Mouse (Mus musculus): ENCODE data around the gene Olfr1299. TPM values are rescaled to one million over a fixed set of nuclear protein-coding genes. Genes with fewer than 3 reads are reported as not detected.

The Olfr1299 gene
- not detected in 2 replicates for polyA plus RNA-seq (2011; ENCODE audit: insufficient read length, low read depth, missing spikeins)

- Histone ChIP-seq H3K4me3 (ENCODE audit: insufficient read depth, low read length) (no peak within 1 kb of the TSS), H3K27ac (ENCODE audit: insufficient read depth, low read length) (no peak within 1 kb of the TSS), H3K4me1 (ENCODE audit: control insufficient read depth, insufficient read depth, low read length) (no peaks in the 10 kb centered on the region)
- TF ChIP-seq POLR2A (IDR thresholded peaks at IDR 0.05; ENCODE audit: low read depth, low read length) (no peak), CTCF (IDR thresholded peaks at IDR 0.05; ENCODE audit: borderline replicate concordance, insufficient read depth, low read length) (no peak)
Observed at GRCm38 (mm10) chr2:111661119-111661518, at the start of gene Olfr1299. Gene Olfr1299 (plus strand): TSS chr2:111661419.

- TF ChIP-seq CTCF (IDR thresholded peaks at IDR 0.05; ENCODE audit: borderline replicate concordance, insufficient read depth, low read length), result no peak
- TF ChIP-seq POLR2A (IDR thresholded peaks at IDR 0.05; ENCODE audit: low read depth, low read length), result no peak
- Histone ChIP-seq H3K4me1 (ENCODE audit: control insufficient read depth, insufficient read depth, low read length) (no peaks in the 10 kb centered on the region), H3K4me3 (ENCODE audit: insufficient read depth, low read length) (no peak within 1 kb of the TSS), H3K27ac (ENCODE audit: insufficient read depth, low read length) (no peak within 1 kb of the TSS)
Observed at GRCm38 (mm10) chr2:111626397-111626796, 34.8 kb upstream of the Olfr1299 start, which contains the start of gene Olfr1297. Gene Olfr1297 (minus strand): TSS chr2:111626497.

- no peak for TF ChIP-seq POLR2A (IDR thresholded peaks at IDR 0.05; ENCODE audit: low read depth, low read length)
- TF ChIP-seq CTCF (IDR thresholded peaks at IDR 0.05; ENCODE audit: borderline replicate concordance, insufficient read depth, low read length), result no peak
- H3K27ac ChIP-seq (ENCODE audit: insufficient read depth, low read length), result no peak within 1 kb of the TSS
- H3K4me3 ChIP-seq (ENCODE audit: insufficient read depth, low read length), result no peak within 1 kb of the TSS
- H3K4me1 ChIP-seq (ENCODE audit: control insufficient read depth, insufficient read depth, low read length), result no peaks in the 10 kb centered on the region
Observed at GRCm38 (mm10) chr2:111649101-111649500, 12.1 kb upstream of the Olfr1299 start, which contains the start of gene Olfr1298. Gene Olfr1298 (minus strand): TSS chr2:111649201.

Other genes with a start within 250 kb of the Olfr1299 start
- not detected in 2 replicates for gene Olfr1286, start 238.3 kb upstream of the Olfr1299 start, polyA plus RNA-seq (2011; ENCODE audit: insufficient read length, low read depth, missing spikeins)
- gene Olfr1287, start 212.3 kb upstream of the Olfr1299 start, polyA plus RNA-seq (2011; ENCODE audit: insufficient read length, low read depth, missing spikeins), result not detected in 2 replicates
- gene Olfr1288, start 187.3 kb upstream of the Olfr1299 start, polyA plus RNA-seq (2011; ENCODE audit: insufficient read length, low read depth, missing spikeins), result not detected in 2 replicates
- not detected in 2 replicates for gene Olfr1289, start 180.6 kb upstream of the Olfr1299 start, polyA plus RNA-seq (2011; ENCODE audit: insufficient read length, low read depth, missing spikeins)
- not detected in 2 replicates for gene Olfr1290, start 167.6 kb upstream of the Olfr1299 start, polyA plus RNA-seq (2011; ENCODE audit: insufficient read length, low read depth, missing spikeins)
- not detected in 2 replicates for gene Olfr1291-ps1, start 164.2 kb upstream of the Olfr1299 start, polyA plus RNA-seq (2011; ENCODE audit: insufficient read length, low read depth, missing spikeins)
- not detected in 2 replicates for gene Olfr1293-ps, start 136.2 kb upstream of the Olfr1299 start, polyA plus RNA-seq (2011; ENCODE audit: insufficient read length, low read depth, missing spikeins)
- not detected in 2 replicates for gene Olfr1294, start 121.1 kb upstream of the Olfr1299 start, polyA plus RNA-seq (2011; ENCODE audit: insufficient read length, low read depth, missing spikeins)
- gene Olfr1295, start 91.7 kb upstream of the Olfr1299 start, polyA plus RNA-seq (2011; ENCODE audit: insufficient read length, low read depth, missing spikeins), result not detected in 2 replicates
- gene Olfr1297, start 34.9 kb upstream of the Olfr1299 start, polyA plus RNA-seq (2011; ENCODE audit: insufficient read length, low read depth, missing spikeins), result not detected in 2 replicates
- gene Olfr1298, start 12.2 kb upstream of the Olfr1299 start, polyA plus RNA-seq (2011; ENCODE audit: insufficient read length, low read depth, missing spikeins), result not detected in 2 replicates
- gene Olfr1301, start 89.6 kb downstream of the Olfr1299 start, polyA plus RNA-seq (2011; ENCODE audit: insufficient read length, low read depth, missing spikeins), result not detected in 2 replicates
- gene Olfr1302, start 116.0 kb downstream of the Olfr1299 start, polyA plus RNA-seq (2011; ENCODE audit: insufficient read length, low read depth, missing spikeins), result not detected in 2 replicates
- not detected in 2 replicates for gene Olfr1303, start 158.9 kb downstream of the Olfr1299 start, polyA plus RNA-seq (2011; ENCODE audit: insufficient read length, low read depth, missing spikeins)
- gene Olfr1305, start 215.7 kb downstream of the Olfr1299 start, polyA plus RNA-seq (2011; ENCODE audit: insufficient read length, low read depth, missing spikeins), result not detected in 2 replicates

All from embryonic fibroblast, embryonic 13.5 days (primary cell).